Mouse (Mus musculus) midbrain, postnatal 0 days (tissue): Measurements from ENCODE around the gene Iba57. TPM values are rescaled to one million over a fixed set of nuclear protein-coding genes. Genes with fewer than 3 reads are reported as not detected.
A peak's percentile ranks its signal among the peaks of the same experiment; 100 is the strongest.

Experiments
- ATAC-seq: fragments of 200-750 bp; cut with Nextera tagmentation; 2 replicates; pipeline ENCODE4 v1.8.0; 2017; ENCODE audit warnings: moderate number of reproducible peaks, mild to moderate bottlenecking, moderate TSS enrichment, moderate library complexity; ENCODE audit not compliant: low FRiP score
- DNase-seq: peaks from one replicate; pipeline ENCODE4 v3.0.0-alpha.2; 2015; ENCODE audit warnings: low spot score
- H3K27ac ChIP-seq: fragments of 300-500 bp; sonication (generic); 2 replicates; pipeline ENCODE4 v1.5.1; 2014; ENCODE audit warnings: low read depth, mild to moderate bottlenecking, low read length, mixed read lengths
- H3K27me3 ChIP-seq: fragments of 300-500 bp; sonication (generic); 2 replicates; pipeline ENCODE4 v1.6.1; 2014; ENCODE audit warnings: low read length, control low read depth, mixed read lengths; ENCODE audit not compliant: insufficient read depth
- H3K36me3 ChIP-seq: fragments of 300-500 bp; sonication (generic); 2 replicates; pipeline ENCODE4 v1.6.1; 2014; ENCODE audit warnings: low read length, control low read depth, mixed read lengths; ENCODE audit not compliant: insufficient read depth
- H3K4me1 ChIP-seq: fragments of 300-500 bp; sonication (generic); 2 replicates; pipeline ENCODE4 v1.6.1; 2014; ENCODE audit warnings: mild to moderate bottlenecking, control low read depth, antibody characterized with exemption, low read length, mixed read lengths; ENCODE audit not compliant: insufficient read depth
- H3K4me2 ChIP-seq: fragments of 300-500 bp; sonication (generic); 2 replicates; pipeline ENCODE4 v1.6.1; 2014; ENCODE audit warnings: low read depth, mild to moderate bottlenecking, low read length, mixed read lengths; ENCODE audit not compliant: poor library complexity, severe bottlenecking
- H3K4me3 ChIP-seq: fragments of 300-500 bp; sonication (generic); 2 replicates; pipeline ENCODE4 v1.5.1; 2014; ENCODE audit warnings: low read depth, mild to moderate bottlenecking, low read length, moderate library complexity
- H3K9ac ChIP-seq: fragments of 300-500 bp; sonication (generic); replicated peaks from 2 replicates; pipeline ENCODE4 v1.6.1; 2014; ENCODE audit warnings: mild to moderate bottlenecking, low read length, moderate library complexity, mixed read lengths; ENCODE audit not compliant: poor library complexity, severe bottlenecking
- H3K9me3 ChIP-seq: fragments of 300-500 bp; sonication (generic); 2 replicates; pipeline ENCODE4 v1.6.1; 2016; ENCODE audit warnings: low read length, control low read depth
- CTCF ChIP-seq: IDR thresholded peaks from 2 replicates; pipeline ENCODE4 v1.5.1; 2016; ENCODE audit warnings: antibody characterized with exemption, mild to moderate bottlenecking
- WGBS: fragments of 180-500 bp; shearing (Covaris S2); extraction: QIAGEN DNeasy Blood & Tissue Kit; methylation state at CpG from one replicate; pipeline ENCODE4 v1.1.7; 2014; 5-methylcytosine and 5-hydroxymethylcytosine counted together
- polyA plus RNA-seq: library from polyadenylated mRNA; unstranded; fragments of >200 nt; fragmentation: Nextera tagmentation; extraction: Ambion mirVana; gene quantifications from 2 replicates; pipeline ENCODE4 v1.2.1, GENCODE M21; 2015
- total RNA-seq: library from RNA; depleted of rRNA; stranded (reverse); fragments of >200 nt; gene quantifications from 2 replicates; pipeline ENCODE4 v1.2.3, GENCODE M21; 2014

Gene Iba57
- total and polyA plus RNA-seq, 2 experiments from 2014 or later, result 8.1 to 9.2 TPM

GRCm38 (mm10) chr11:59209003-59209441 is 45.5 kb upstream of the Iba57 start:
- Histone ChIP-seq H3K27ac (peak overlapping the region; percentile 92; the same call in 1 of the 2 replicates), H3K4me2 (peak overlapping the region; percentile 88), H3K27me3 (no peaks in the 10 kb centered on the region), H3K9ac (peak overlapping the region; percentile 91), H3K36me3 (peaks cover 26% of the 10 kb centered on the region), H3K4me1 (no peaks in the 10 kb centered on the region), H3K9me3 (no peaks in the 10 kb centered on the region), H3K4me3 (peak overlapping the region; percentile 92)
- 9% methylated on average over 18 of the region's 18 CpGs for WGBS
- peak; percentile 81 for DNase-seq
- peak; percentile 61 for ATAC-seq
- peak; percentile 80 for TF ChIP-seq CTCF

GRCm38 (mm10) chr11:59208153-59208831 is 44.8 kb upstream of the Iba57 start, which contains the start of gene 2310033P09Rik:
TSS of gene 2310033P09Rik (plus strand) at chr11:59208321.
- Histone ChIP-seq H3K4me1 (no peaks in the 10 kb centered on the region), H3K9ac (peak within 1 kb of the TSS; percentile 91), H3K27ac (peak within 1 kb of the TSS; percentile 92), H3K36me3 (peaks cover 26% of the 10 kb centered on the region), H3K9me3 (no peaks in the 10 kb centered on the region), H3K4me3 (peak within 1 kb of the TSS; percentile 92), H3K27me3 (no peaks in the 10 kb centered on the region), H3K4me2 (peak within 1 kb of the TSS; percentile 88)
- WGBS, result under 1% methylated on average over 66 of the region's 67 CpGs
- no peak for TF ChIP-seq CTCF
- peak; percentile 90 for ATAC-seq
- peak; percentile 97 for DNase-seq

- no peaks in the 10 kb centered on the region for H3K9me3 ChIP-seq
- peak within 1 kb of the TSS; percentile 63 for H3K27ac ChIP-seq
- no peaks in the 10 kb centered on the region for H3K27me3 ChIP-seq
- H3K9ac ChIP-seq, result peak within 1 kb of the TSS; percentile 78
- H3K36me3 ChIP-seq, result peaks cover 7% of the 10 kb centered on the region; the same call in 1 of the 2 replicates
- ATAC-seq (peak; percentile 91), DNase-seq (peak; percentile 96)
- H3K4me2 ChIP-seq, result peak within 1 kb of the TSS; percentile 90
- peak within 1 kb of the TSS; percentile 87 for H3K4me3 ChIP-seq
- TF ChIP-seq CTCF, result no peak
- under 1% methylated on average over 62 of the region's 63 CpGs for WGBS
- H3K4me1 ChIP-seq, result peaks cover 5% of the 10 kb centered on the region; the same call in 1 of the 2 replicates
Observed at GRCm38 (mm10) chr11:59202081-59202995, 38.8 kb upstream of the Iba57 start, which contains the start of gene Mrpl55. TSS of gene Mrpl55 (plus strand) at chr11:59202486.

GRCm38 (mm10) chr11:59201216-59202002 is 37.9 kb upstream of the Iba57 start:
- Histone ChIP-seq H3K27ac (peak overlapping the region; percentile 63), H3K9me3 (no peaks in the 10 kb centered on the region), H3K27me3 (no peaks in the 10 kb centered on the region), H3K4me2 (peak overlapping the region; percentile 90), H3K4me1 (peaks cover 5% of the 10 kb centered on the region; the same call in 1 of the 2 replicates), H3K4me3 (peak overlapping the region; percentile 87), H3K9ac (peak overlapping the region; percentile 78), H3K36me3 (peaks cover 6% of the 10 kb centered on the region; the same call in 1 of the 2 replicates)
- no peak for TF ChIP-seq CTCF
- ATAC-seq (peak; percentile 18; the same call in 1 of the 2 replicates), DNase-seq (no peak)
- 36% methylated on average over 16 of the region's 16 CpGs for WGBS

- H3K9me3 ChIP-seq, result no peaks in the 10 kb centered on the region
- H3K27ac ChIP-seq, result no peak overlapping the region
- no peaks in the 10 kb centered on the region for H3K36me3 ChIP-seq
- TF ChIP-seq CTCF, result no peak
- H3K27me3 ChIP-seq, result no peaks in the 10 kb centered on the region
- ATAC-seq (no peak), DNase-seq (no peak)
- no peak overlapping the region for H3K4me3 ChIP-seq
- H3K9ac ChIP-seq, result no peak overlapping the region
- H3K4me1 ChIP-seq, result peaks cover 1% of the 10 kb centered on the region; the same call in 1 of the 2 replicates
- H3K4me2 ChIP-seq, result no peak overlapping the region
Observed at GRCm38 (mm10) chr11:59196230-59196629, 32.7 kb upstream of the Iba57 start.
